Mouse (Mus musculus) midbrain, embryonic 16.5 days (tissue): ENCODE results near the gene Atrn. TPM values are rescaled to one million over a fixed set of nuclear protein-coding genes. Genes with fewer than 3 reads are reported as not detected.

ENCODE experiments used
- ATAC-seq: fragments of 200-750 bp; cut with Nextera tagmentation; 2 replicates; pipeline ENCODE4 v1.8.0; 2017; ENCODE audit warnings: moderate TSS enrichment
- H3K27ac ChIP-seq: fragments of 300-500 bp; sonication (generic); 2 replicates; pipeline ENCODE4 v1.5.1; 2014; ENCODE audit warnings: mild to moderate bottlenecking, low read length, mixed read lengths
- H3K27me3 ChIP-seq: fragments of 300-500 bp; sonication (generic); 2 replicates; pipeline ENCODE4 v1.6.1; 2014; ENCODE audit warnings: low read depth, low read length, mixed read lengths; ENCODE audit not compliant: control insufficient read depth, insufficient read depth
- H3K36me3 ChIP-seq: fragments of 300-500 bp; sonication (generic); 2 replicates; pipeline ENCODE4 v1.6.1; 2014; ENCODE audit warnings: mild to moderate bottlenecking, low read length, moderate library complexity, mixed read lengths; ENCODE audit not compliant: control insufficient read depth, insufficient read depth
- H3K4me1 ChIP-seq: fragments of 300-500 bp; sonication (generic); 2 replicates; pipeline ENCODE4 v1.6.1; 2014; ENCODE audit warnings: mild to moderate bottlenecking, low read length, mixed read lengths; ENCODE audit not compliant: control insufficient read depth, insufficient read depth
- H3K4me2 ChIP-seq: fragments of 300-500 bp; sonication (generic); 2 replicates; pipeline ENCODE4 v1.6.1; 2014; ENCODE audit warnings: mild to moderate bottlenecking, low read length, mixed read lengths
- H3K4me3 ChIP-seq: fragments of 300-500 bp; sonication (generic); 2 replicates; pipeline ENCODE4 v1.5.1; 2014; ENCODE audit warnings: low read depth, mild to moderate bottlenecking, low read length, moderate library complexity, mixed read lengths
- H3K9ac ChIP-seq: fragments of 300-500 bp; sonication (generic); 2 replicates; pipeline ENCODE4 v1.6.1; 2014; ENCODE audit warnings: low read depth, low read length, mixed read lengths
- H3K9me3 ChIP-seq: fragments of 300-500 bp; sonication (generic); replicated peaks from 2 replicates; pipeline ENCODE4 v1.6.1; 2014; ENCODE audit warnings: mild to moderate bottlenecking, low read length, mixed read lengths; ENCODE audit not compliant: control insufficient read depth, poor library complexity, severe bottlenecking
- WGBS: fragments of 180-500 bp; shearing (Covaris S2); extraction: QIAGEN DNeasy Blood & Tissue Kit; methylation state at CpG from one replicate; pipeline ENCODE4 v1.1.7; 2014; 5-methylcytosine and 5-hydroxymethylcytosine counted together
- polyA plus RNA-seq: library from polyadenylated mRNA; unstranded; fragments of >200 nt; fragmentation: Nextera tagmentation; extraction: Ambion mirVana; gene quantifications from 2 replicates; pipeline ENCODE4 v1.2.1, GENCODE M21; 2015

The Atrn gene
- polyA plus RNA-seq, 1 experiment from 2014 or later = 15.0 TPM

- ATAC-seq = no peak
- H3K9ac ChIP-seq = no peak overlapping the region
- no peaks in the 10 kb centered on the region for H3K36me3 ChIP-seq
- H3K4me1 ChIP-seq = peaks cover 16% of the 10 kb centered on the region
- H3K27ac ChIP-seq = no peak overlapping the region
- H3K9me3 ChIP-seq = no peaks in the 10 kb centered on the region
- peak overlapping the region; percentile 14; the same call in 1 of the 2 replicates for H3K4me2 ChIP-seq
- H3K4me3 ChIP-seq = no peak overlapping the region
- WGBS = 4% methylated on average over 10 of the region's 10 CpGs
- H3K27me3 ChIP-seq = peaks cover 40% of the 10 kb centered on the region
Measured at GRCm38 (mm10) chr2:131055631-131056030, 149.3 kb downstream of the Atrn start.

- 6% methylated on average over 10 of the region's 10 CpGs for WGBS
- Histone ChIP-seq H3K9me3 (no peaks in the 10 kb centered on the region), H3K4me2 (peak overlapping the region; percentile 14; the same call in 1 of the 2 replicates), H3K27ac (no peak overlapping the region), H3K4me1 (peaks cover 16% of the 10 kb centered on the region), H3K9ac (no peak overlapping the region), H3K4me3 (no peak overlapping the region), H3K27me3 (peaks cover 40% of the 10 kb centered on the region), H3K36me3 (no peaks in the 10 kb centered on the region)
- peak; percentile 18; the same call in 1 of the 2 replicates for ATAC-seq
Measured at GRCm38 (mm10) chr2:131056191-131056590, 149.9 kb downstream of the Atrn start.

DNA sequence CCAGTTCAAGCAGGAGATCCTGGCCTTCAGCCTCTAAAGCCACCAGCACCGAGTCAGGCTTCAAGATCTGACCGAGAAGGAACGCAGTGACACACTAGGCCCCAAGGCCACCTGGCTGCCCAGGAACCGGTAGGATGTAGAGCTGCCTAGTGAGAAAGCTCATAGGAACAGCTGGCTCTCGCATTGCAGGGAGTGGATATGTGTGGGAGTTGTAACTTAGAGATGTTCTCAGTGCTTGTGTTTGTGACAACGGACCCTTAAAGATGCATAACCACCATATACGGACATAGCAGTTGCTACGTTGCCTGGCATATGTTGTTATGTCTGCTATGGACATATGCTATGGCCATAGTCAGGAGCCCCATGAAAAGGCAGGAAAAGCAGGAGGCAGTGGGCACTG, 152.4 kb downstream of the Atrn start:
- Histone ChIP-seq H3K4me1 (peaks cover 17% of the 10 kb centered on the region), H3K4me2 (no peak overlapping the region), H3K27ac (no peak overlapping the region), H3K9me3 (no peaks in the 10 kb centered on the region), H3K4me3 (no peak overlapping the region), H3K27me3 (peaks cover 35% of the 10 kb centered on the region), H3K9ac (no peak overlapping the region), H3K36me3 (no peaks in the 10 kb centered on the region)
- 94% methylated on average over 8 of the region's 8 CpGs for WGBS
- no peak for ATAC-seq

GRCm38 (mm10) chr2:131059377-131059776, 153.1 kb downstream of the Atrn start:
- H3K36me3 ChIP-seq = no peaks in the 10 kb centered on the region
- no peak for ATAC-seq
- peaks cover 30% of the 10 kb centered on the region for H3K27me3 ChIP-seq
- no peak overlapping the region for H3K4me3 ChIP-seq
- 41% methylated on average over 1 of the region's 1 CpGs for WGBS
- H3K4me1 ChIP-seq = peaks cover 11% of the 10 kb centered on the region
- no peaks in the 10 kb centered on the region for H3K9me3 ChIP-seq
- no peak overlapping the region for H3K9ac ChIP-seq
- no peak overlapping the region for H3K27ac ChIP-seq
- no peak overlapping the region for H3K4me2 ChIP-seq

- Histone ChIP-seq H3K9me3 (no peaks in the 10 kb centered on the region), H3K27me3 (peaks cover 28% of the 10 kb centered on the region), H3K9ac (no peak overlapping the region), H3K4me1 (peaks cover 5% of the 10 kb centered on the region), H3K27ac (no peak overlapping the region), H3K4me3 (no peak overlapping the region), H3K4me2 (no peak overlapping the region), H3K36me3 (no peaks in the 10 kb centered on the region)
- no peak for ATAC-seq
- WGBS = 50% methylated on average over 9 of the region's 9 CpGs
Measured at GRCm38 (mm10) chr2:131059781-131060540, 153.7 kb downstream of the Atrn start.

DNA sequence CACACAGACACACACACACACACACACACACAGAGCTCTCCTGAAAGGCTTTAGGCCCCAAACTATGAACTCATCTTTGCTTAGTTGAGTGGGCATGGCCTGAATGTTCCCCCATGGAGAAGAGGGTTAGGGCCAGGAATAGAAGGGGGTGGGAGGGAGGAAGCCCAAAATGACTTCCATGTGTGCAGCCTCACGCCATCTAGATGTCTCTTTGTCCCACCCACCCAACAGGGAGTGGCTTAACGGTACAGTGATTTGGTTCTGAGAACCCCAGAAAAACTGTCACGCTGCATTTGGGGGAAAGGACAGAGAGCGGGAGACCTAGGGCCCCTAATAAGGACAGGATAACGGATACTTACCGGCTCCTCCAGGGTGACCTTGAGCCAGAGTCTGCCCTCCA, 154.5 kb downstream of the Atrn start:
- WGBS = 59% methylated on average over 6 of the region's 6 CpGs
- no peak overlapping the region for H3K27ac ChIP-seq
- peaks cover 4% of the 10 kb centered on the region; the same call in 1 of the 2 replicates for H3K4me1 ChIP-seq
- H3K4me2 ChIP-seq = no peak overlapping the region
- H3K9ac ChIP-seq = no peak overlapping the region
- no peak for ATAC-seq
- H3K9me3 ChIP-seq = no peaks in the 10 kb centered on the region
- H3K27me3 ChIP-seq = peaks cover 20% of the 10 kb centered on the region
- H3K4me3 ChIP-seq = no peak overlapping the region
- H3K36me3 ChIP-seq = no peaks in the 10 kb centered on the region

GRCm38 (mm10) chr2:131061607-131062006, 155.3 kb downstream of the Atrn start:
- no peak overlapping the region for H3K9ac ChIP-seq
- 80% methylated on average over 5 of the region's 5 CpGs for WGBS
- H3K4me3 ChIP-seq = no peak overlapping the region
- H3K36me3 ChIP-seq = no peaks in the 10 kb centered on the region
- H3K27ac ChIP-seq = no peak overlapping the region
- no peaks in the 10 kb centered on the region for H3K9me3 ChIP-seq
- no peak for ATAC-seq
- H3K4me1 ChIP-seq = peaks cover 4% of the 10 kb centered on the region; the same call in 1 of the 2 replicates
- H3K27me3 ChIP-seq = peaks cover 13% of the 10 kb centered on the region; the same call in 1 of the 2 replicates
- H3K4me2 ChIP-seq = no peak overlapping the region

DNA sequence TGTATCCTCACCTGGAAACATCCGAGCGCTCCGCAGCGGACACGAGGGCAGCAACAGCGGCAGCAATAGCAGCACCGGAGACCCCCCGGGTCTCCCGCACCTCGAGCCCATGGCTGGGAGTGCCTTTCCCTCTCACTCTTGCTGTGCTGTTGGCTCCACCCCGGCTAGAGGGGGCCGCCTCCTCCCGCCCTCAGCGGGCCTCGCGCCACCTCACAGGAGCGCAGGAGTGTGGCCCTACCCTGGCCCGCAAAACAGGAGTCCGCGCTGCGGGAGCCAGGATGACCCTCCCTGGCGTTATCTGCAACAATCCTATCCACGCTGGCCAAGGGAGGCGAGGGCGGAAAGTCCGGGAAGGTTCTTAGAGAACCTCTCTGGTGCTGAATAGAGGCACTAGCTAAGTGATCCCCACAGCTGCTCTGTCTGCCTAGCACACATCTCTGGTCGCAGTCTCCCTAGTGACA, 157.1 kb downstream of the Atrn start, which contains the start of gene Adam33:
Gene Adam33 (minus strand): TSS at position 411 of the 461 bp plus-strand sequence.
- peaks cover 4% of the 10 kb centered on the region; the same call in 1 of the 2 replicates for H3K4me1 ChIP-seq
- H3K27ac ChIP-seq = no peak within 1 kb of the TSS
- no peaks in the 10 kb centered on the region for H3K36me3 ChIP-seq
- 5% methylated on average over 24 of the region's 27 CpGs for WGBS
- no peak within 1 kb of the TSS; the same call in 1 of the 2 replicates for H3K9ac ChIP-seq
- no peak for ATAC-seq
- peaks cover 11% of the 10 kb centered on the region; the same call in 1 of the 2 replicates for H3K27me3 ChIP-seq
- H3K4me3 ChIP-seq = peak within 1 kb of the TSS; percentile 29
- no peaks in the 10 kb centered on the region for H3K9me3 ChIP-seq
- H3K4me2 ChIP-seq = peak within 1 kb of the TSS; percentile 64

GRCm38 (mm10) chr2:131066342-131066741, 160.0 kb downstream of the Atrn start:
- no peak for ATAC-seq

More at GRCm38 (mm10) chr2:131066342-131066741, 160.0 kb downstream of the Atrn start:
- Histone ChIP-seq H3K4me2 (no peak overlapping the region), H3K36me3 (no peaks in the 10 kb centered on the region), H3K27ac (no peak overlapping the region), H3K4me3 (no peak overlapping the region), H3K4me1 (peaks cover 4% of the 10 kb centered on the region; the same call in 1 of the 2 replicates), H3K9me3 (no peaks in the 10 kb centered on the region), H3K27me3 (peaks cover 11% of the 10 kb centered on the region; the same call in 1 of the 2 replicates), H3K9ac (no peak overlapping the region)
- 77% methylated on average over 9 of the region's 9 CpGs for WGBS
